Mouse (Mus musculus) forebrain, embryonic 16.5 days (tissue): ENCODE data around the gene Olfr456. TPM values are rescaled to one million over a fixed set of nuclear protein-coding genes. Genes with fewer than 3 reads are reported as not detected.

Experiments used
- ATAC-seq: fragments of 200-750 bp; cut with Nextera tagmentation; 2 replicates; pipeline ENCODE4 v1.8.0; 2017; ENCODE audit warnings: mild to moderate bottlenecking, moderate library complexity
- H3K27ac ChIP-seq: fragments of 300-500 bp; sonication (generic); 2 replicates; pipeline ENCODE4 v1.5.1; 2014; ENCODE audit warnings: low read length, control low read depth
- H3K27me3 ChIP-seq: fragments of 300-500 bp; sonication (generic); replicated peaks from 2 replicates; pipeline ENCODE4 v1.6.1; 2014; ENCODE audit warnings: low read length; ENCODE audit not compliant: control insufficient read depth, insufficient read depth
- H3K36me3 ChIP-seq: fragments of 300-500 bp; sonication (generic); 2 replicates; pipeline ENCODE4 v1.6.1; 2014; ENCODE audit not compliant: control insufficient read depth, insufficient read depth
- H3K4me1 ChIP-seq: fragments of 300-500 bp; sonication (generic); replicated peaks from 2 replicates; pipeline ENCODE4 v1.6.1; 2014; ENCODE audit warnings: low read length; ENCODE audit not compliant: control insufficient read depth, insufficient read depth
- H3K4me2 ChIP-seq: fragments of 300-500 bp; sonication (generic); 2 replicates; pipeline ENCODE4 v1.6.1; 2014; ENCODE audit warnings: mild to moderate bottlenecking, low read length, control low read depth
- H3K4me3 ChIP-seq: fragments of 300-500 bp; sonication (generic); replicated peaks from 2 replicates; pipeline ENCODE4 v1.5.1; 2014; ENCODE audit warnings: mild to moderate bottlenecking, low read length, control low read depth
- H3K9ac ChIP-seq: fragments of 300-500 bp; sonication (generic); replicated peaks from 2 replicates; pipeline ENCODE4 v1.6.1; 2014; ENCODE audit warnings: low read depth, low read length, control low read depth
- H3K9me3 ChIP-seq: fragments of 300-500 bp; sonication (generic); 2 replicates; pipeline ENCODE4 v1.6.1; 2016; ENCODE audit warnings: low read length; ENCODE audit not compliant: control insufficient read depth
- WGBS: fragments of 180-500 bp; shearing (Covaris S2); extraction: QIAGEN DNeasy Blood & Tissue Kit; methylation state at CpG from one replicate; pipeline ENCODE4 v1.1.7; 2014; 5-methylcytosine and 5-hydroxymethylcytosine counted together
- polyA plus RNA-seq: library from polyadenylated mRNA; unstranded; fragments of >200 nt; fragmentation: Nextera tagmentation; extraction: Ambion mirVana; gene quantifications from 2 replicates; pipeline ENCODE4 v1.2.1, GENCODE M21; 2015

The Olfr456 gene
- polyA plus RNA-seq, 1 experiment from 2014 or later = not detected

DNA sequence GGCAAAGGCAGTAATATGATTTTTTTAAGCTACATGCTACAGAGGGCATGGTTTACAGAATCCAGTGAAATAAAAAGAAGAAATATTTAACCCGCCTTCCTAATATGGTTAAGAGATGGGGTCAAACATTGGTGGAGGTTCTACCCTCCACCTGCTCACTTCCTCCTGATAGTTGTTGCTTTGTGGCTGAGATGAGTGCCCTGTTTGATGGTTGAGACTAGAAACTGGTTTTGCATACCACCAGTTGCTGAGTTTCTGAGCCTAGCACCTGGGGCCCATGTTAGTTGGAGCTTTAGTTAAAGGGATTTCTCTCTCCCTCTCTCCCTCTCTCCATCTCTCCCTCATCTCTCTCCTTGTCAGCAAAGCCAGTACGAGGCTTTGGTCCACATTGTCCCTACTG, 39.6 kb downstream of the Olfr456 start:
- Histone ChIP-seq H3K9me3 (no peaks in the 10 kb centered on the region), H3K27me3 (no peaks in the 10 kb centered on the region), H3K4me3 (no peak overlapping the region), H3K4me1 (no peaks in the 10 kb centered on the region), H3K36me3 (no peaks in the 10 kb centered on the region), H3K4me2 (no peak overlapping the region), H3K27ac (no peak overlapping the region), H3K9ac (no peak overlapping the region)
- no peak for ATAC-seq
- 83% methylated on average over 2 of the region's 2 CpGs for WGBS

DNA sequence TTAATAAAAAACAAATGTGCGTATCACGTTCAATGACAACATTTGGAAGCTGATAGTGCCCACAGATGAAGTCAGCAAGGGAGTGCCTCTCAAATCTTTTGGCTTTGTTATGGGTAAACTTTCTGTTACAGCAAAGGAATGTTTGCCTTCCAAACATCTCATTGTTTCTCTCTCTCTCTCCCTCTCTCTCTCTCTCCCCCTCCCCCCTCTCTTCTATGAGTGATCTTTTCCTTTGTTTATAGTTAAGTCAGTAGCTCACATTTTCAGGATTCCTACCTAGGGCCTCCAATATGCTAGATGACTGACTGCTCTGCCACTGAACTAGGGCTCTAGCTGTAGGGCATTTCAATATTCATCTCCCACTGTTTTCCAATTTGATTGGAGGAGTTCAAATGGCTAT, 42.5 kb downstream of the Olfr456 start:
- 89% methylated on average over 2 of the region's 2 CpGs for WGBS
- Histone ChIP-seq H3K36me3 (no peaks in the 10 kb centered on the region), H3K4me1 (no peaks in the 10 kb centered on the region), H3K9ac (no peak overlapping the region), H3K4me3 (no peak overlapping the region), H3K9me3 (no peaks in the 10 kb centered on the region), H3K4me2 (no peak overlapping the region), H3K27me3 (no peaks in the 10 kb centered on the region), H3K27ac (no peak overlapping the region)
- no peak for ATAC-seq

DNA sequence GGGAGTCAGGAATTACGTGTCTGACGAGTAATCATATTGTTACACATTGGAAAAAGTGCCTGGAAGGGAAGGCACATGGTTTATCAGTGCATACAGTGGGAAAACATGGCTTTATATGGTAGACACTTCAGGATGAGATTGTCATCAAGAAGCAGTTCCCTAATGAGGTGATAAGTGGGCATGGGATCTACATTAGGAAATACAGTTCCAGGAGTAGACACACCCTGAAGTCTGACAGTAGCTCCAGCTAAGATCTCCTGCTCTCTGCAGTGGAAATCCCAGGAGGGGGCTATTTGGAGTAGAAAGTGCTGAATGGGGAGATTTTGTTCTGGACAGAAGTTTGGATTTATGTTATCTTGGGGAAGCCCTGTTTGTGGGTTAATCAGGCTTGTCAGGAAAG, 45.6 kb downstream of the Olfr456 start:
- Histone ChIP-seq H3K4me3 (no peak overlapping the region), H3K9me3 (no peaks in the 10 kb centered on the region), H3K36me3 (no peaks in the 10 kb centered on the region), H3K27me3 (no peaks in the 10 kb centered on the region), H3K4me2 (no peak overlapping the region), H3K9ac (no peak overlapping the region), H3K27ac (no peak overlapping the region), H3K4me1 (no peaks in the 10 kb centered on the region)
- ATAC-seq = no peak
- WGBS = 86% methylated on average over 2 of the region's 2 CpGs

Other genes with a start within 250 kb of the Olfr456 start
- gene Gstk1, start 241.3 kb downstream of the Olfr456 start, polyA plus RNA-seq = 8.2 and 10.1 TPM in 2 replicates
- gene Tmem139, start 225.2 kb downstream of the Olfr456 start, polyA plus RNA-seq = 0.21 and 0.24 TPM in 2 replicates
- 62.1 and 72.2 TPM in 2 replicates for gene Casp2, start 222.2 kb downstream of the Olfr456 start, polyA plus RNA-seq
- gene Clcn1, start 200.5 kb downstream of the Olfr456 start, polyA plus RNA-seq = 1.6 and 2.0 TPM in 2 replicates
- 5.3 and 7.1 TPM in 2 replicates for gene Fam131b, start 162.6 kb downstream of the Olfr456 start, polyA plus RNA-seq
- gene Zyx, start 137.6 kb downstream of the Olfr456 start, polyA plus RNA-seq = 33.6 and 37.1 TPM in 2 replicates
- gene Epha1, start 113.9 kb downstream of the Olfr456 start, polyA plus RNA-seq = 0.14 and 0.27 TPM in 2 replicates
- not detected in 2 replicates for gene Tas2r143, start 87.0 kb downstream of the Olfr456 start, polyA plus RNA-seq
- not detected in 2 replicates for gene Tas2r135, start 81.8 kb downstream of the Olfr456 start, polyA plus RNA-seq
- not detected in 2 replicates for gene Tas2r126, start 52.7 kb downstream of the Olfr456 start, polyA plus RNA-seq
- gene Olfr458, start 22.0 kb downstream of the Olfr456 start, polyA plus RNA-seq = not detected in 2 replicates
- not detected in 2 replicates for gene Olfr457, start 10.9 kb downstream of the Olfr456 start, polyA plus RNA-seq
- not detected in 2 replicates for gene Olfr455, start 60.4 kb upstream of the Olfr456 start, polyA plus RNA-seq
- gene Tcaf3, start 110.5 kb upstream of the Olfr456 start, polyA plus RNA-seq = not detected in 2 replicates
- gene Tcaf2, start 158.0 kb upstream of the Olfr456 start, polyA plus RNA-seq = 1.0 and 1.6 TPM in 2 replicates
- gene Tcaf1, start 222.9 kb upstream of the Olfr456 start, polyA plus RNA-seq = 211 and 221 TPM in 2 replicates